Mouse (Mus musculus) thymus, adult 2 months (tissue): ENCODE measurements around the gene Il7r.

Source experiments
- CTCF ChIP-seq: fragments of 200-500 bp; IDR thresholded peaks from 2 replicates; pipeline ENCODE4 v1.5.1; 2012; ENCODE audit warnings: mild to moderate bottlenecking, control low read depth, low read length, moderate library complexity, borderline replicate concordance; ENCODE audit not compliant: control insufficient read depth, poor library complexity, insufficient read depth; ENCODE audit errors: extremely low read depth
- POLR2A ChIP-seq: fragments of 200-500 bp; IDR thresholded peaks from 2 replicates; pipeline ENCODE4 v1.6.1; 2012; ENCODE audit warnings: mild to moderate bottlenecking, low read length, control low read depth, moderate library complexity; ENCODE audit not compliant: control insufficient read depth, poor library complexity, insufficient read depth; ENCODE audit errors: extremely low read depth

GRCm38 (mm10) chr15:9523956-9524355, 6.0 kb downstream of the Il7r start:
- TF ChIP-seq POLR2A (no peak), CTCF (no peak)
